Mouse (Mus musculus) neural tube, embryonic 12.5 days (tissue): ENCODE results near the gene Dhrs4. TPM values are rescaled to one million over a fixed set of nuclear protein-coding genes. Genes with fewer than 3 reads are reported as not detected.

ENCODE experiments used
- ATAC-seq: fragments of 200-750 bp; cut with Nextera tagmentation; 2 replicates; pipeline ENCODE4 v1.8.0; 2017; ENCODE audit warnings: low read depth, mild to moderate bottlenecking, moderate TSS enrichment, moderate library complexity; ENCODE audit not compliant: low FRiP score
- H3K27ac ChIP-seq: fragments of 300-500 bp; sonication (generic); 2 replicates; pipeline ENCODE4 v1.5.1; 2016
- H3K27me3 ChIP-seq: fragments of 300-500 bp; sonication (generic); replicated peaks from 2 replicates; pipeline ENCODE4 v1.6.1; 2016; ENCODE audit warnings: mild to moderate bottlenecking
- H3K36me3 ChIP-seq: fragments of 300-500 bp; sonication (generic); 2 replicates; pipeline ENCODE4 v1.6.1; 2016; ENCODE audit warnings: mild to moderate bottlenecking
- H3K4me1 ChIP-seq: fragments of 300-500 bp; sonication (generic); 2 replicates; pipeline ENCODE4 v1.6.1; 2016
- H3K4me2 ChIP-seq: fragments of 300-500 bp; sonication (generic); replicated peaks from 2 replicates; pipeline ENCODE4 v1.6.1; 2016; ENCODE audit warnings: mild to moderate bottlenecking
- H3K4me3 ChIP-seq: fragments of 300-500 bp; sonication (generic); 2 replicates; pipeline ENCODE4 v1.5.1; 2016
- H3K9ac ChIP-seq: fragments of 300-500 bp; sonication (generic); 2 replicates; pipeline ENCODE4 v1.6.1; 2016; ENCODE audit warnings: mild to moderate bottlenecking
- H3K9me3 ChIP-seq: fragments of 300-500 bp; sonication (generic); 2 replicates; pipeline ENCODE4 v1.6.1; 2016; ENCODE audit warnings: mild to moderate bottlenecking
- WGBS: fragments of 180-500 bp; shearing (Covaris S2); methylation state at CpG from one replicate; pipeline ENCODE4 v1.1.7; 2016; 5-methylcytosine and 5-hydroxymethylcytosine counted together
- polyA plus RNA-seq: library from polyadenylated mRNA; unstranded; fragments of >200 nt; fragmentation: Nextera tagmentation; extraction: Ambion mirVana; gene quantifications from 2 replicates; pipeline ENCODE4 v1.2.1, GENCODE M21; 2016

The Dhrs4 gene
- polyA plus RNA-seq, 1 experiment from 2014 or later, result 41.7 TPM

DNA sequence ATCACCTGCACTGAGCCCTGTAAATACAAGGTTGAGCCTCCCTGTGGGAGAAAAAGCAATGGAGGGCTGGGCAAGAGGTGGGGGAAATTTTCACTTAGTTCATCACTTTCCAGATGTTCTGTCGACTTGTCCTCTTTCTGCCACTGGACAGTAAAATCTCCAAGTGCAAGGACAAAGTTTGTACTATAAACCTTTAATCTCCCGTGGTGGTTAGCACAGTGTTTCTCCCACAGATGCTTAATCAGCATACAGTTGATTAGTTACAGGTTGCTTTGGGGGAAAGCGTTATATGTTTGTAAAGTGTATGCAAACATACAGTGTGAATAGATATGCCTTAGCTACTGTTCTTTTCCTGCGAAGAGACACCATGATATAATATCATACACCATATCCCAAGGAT is 12.1 kb upstream of the Dhrs4 start:
- WGBS, result 78% methylated on average over 4 of the region's 4 CpGs
- Histone ChIP-seq H3K9me3 (no peaks in the 10 kb centered on the region), H3K27me3 (no peaks in the 10 kb centered on the region), H3K4me1 (0 out of 2 replicates have a peak, but pooled peaks cover 4% of the 10 kb centered on the region), H3K4me3 (no peak overlapping the region), H3K4me2 (no peak overlapping the region), H3K27ac (no peak overlapping the region), H3K9ac (no peak overlapping the region), H3K36me3 (no peaks in the 10 kb centered on the region)
- ATAC-seq, result no peak

DNA sequence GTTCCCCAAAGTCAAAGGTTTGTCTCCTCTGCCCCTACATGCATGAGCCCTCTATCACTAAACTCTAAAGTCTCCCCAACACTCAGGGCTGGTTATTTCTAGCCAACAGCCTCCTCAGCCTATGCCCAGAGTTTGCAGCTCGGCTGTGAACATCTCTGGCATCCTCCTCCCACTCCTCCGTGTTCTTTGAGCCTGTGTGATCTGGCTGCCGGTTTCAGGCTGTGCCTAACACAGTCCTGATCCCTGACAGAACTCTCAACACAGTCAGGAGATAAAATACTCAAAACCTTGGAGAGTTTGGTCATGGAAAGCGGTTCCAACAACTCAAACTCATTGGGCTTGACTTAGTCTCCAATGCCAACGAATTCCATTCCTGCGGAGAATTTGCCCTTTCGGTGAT is 11.4 kb upstream of the Dhrs4 start:
- H3K27ac ChIP-seq, result no peak overlapping the region
- H3K4me2 ChIP-seq, result no peak overlapping the region
- no peak overlapping the region for H3K9ac ChIP-seq
- ATAC-seq, result no peak
- H3K4me3 ChIP-seq, result no peak overlapping the region
- 82% methylated on average over 7 of the region's 7 CpGs for WGBS
- H3K4me1 ChIP-seq, result 0 out of 2 replicates have a peak, but pooled peaks cover 4% of the 10 kb centered on the region
- no peaks in the 10 kb centered on the region for H3K9me3 ChIP-seq
- no peaks in the 10 kb centered on the region for H3K27me3 ChIP-seq
- no peaks in the 10 kb centered on the region for H3K36me3 ChIP-seq

DNA sequence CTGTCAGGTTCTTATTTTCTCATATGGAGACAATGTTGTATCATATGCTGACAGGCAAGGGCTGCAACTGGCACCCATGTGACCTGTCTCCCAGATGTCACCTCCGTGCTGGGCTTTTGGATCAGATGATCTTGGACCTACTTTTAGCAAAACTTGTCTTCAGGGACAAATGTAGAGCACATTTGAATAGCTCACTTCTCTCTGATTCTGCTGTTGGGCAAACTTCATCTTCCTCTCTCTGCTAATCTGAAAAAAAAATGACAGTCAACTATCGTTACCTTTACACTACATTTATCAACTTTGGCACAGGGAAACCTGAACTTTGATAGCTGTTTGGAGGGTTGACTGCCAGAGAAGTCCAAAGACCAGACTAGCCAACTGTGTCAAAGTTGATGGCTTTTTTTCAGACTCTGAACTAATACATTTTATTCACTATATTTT is 10.2 kb upstream of the Dhrs4 start:
- Histone ChIP-seq H3K36me3 (no peaks in the 10 kb centered on the region), H3K9ac (no peak overlapping the region), H3K27me3 (no peaks in the 10 kb centered on the region), H3K4me1 (0 out of 2 replicates have a peak, but pooled peaks cover 4% of the 10 kb centered on the region), H3K27ac (no peak overlapping the region), H3K4me3 (no peak overlapping the region), H3K4me2 (no peak overlapping the region), H3K9me3 (no peaks in the 10 kb centered on the region)
- ATAC-seq, result no peak
- WGBS, result 89% methylated on average over 2 of the region's 2 CpGs

DNA sequence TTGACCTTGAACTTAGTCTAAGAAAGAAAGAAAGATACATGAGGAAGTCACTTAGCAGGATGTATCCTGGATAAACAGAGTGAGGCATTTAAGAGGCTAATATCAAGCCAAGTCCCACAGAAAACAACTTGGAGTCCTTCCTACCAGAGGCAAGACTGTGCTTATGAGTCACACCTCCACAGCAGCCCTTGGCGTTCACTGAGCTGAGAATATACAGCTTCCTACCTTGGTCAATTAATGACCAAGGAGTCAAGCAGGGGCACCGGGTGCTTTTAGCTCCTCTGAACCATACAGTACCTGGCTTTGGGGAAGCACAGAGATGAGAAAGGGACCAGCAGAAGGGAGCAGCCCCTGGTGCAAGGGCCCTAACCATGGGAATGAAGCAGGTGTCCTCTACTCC is 9.5 kb upstream of the Dhrs4 start:
- H3K27me3 ChIP-seq, result no peaks in the 10 kb centered on the region
- no peaks in the 10 kb centered on the region for H3K9me3 ChIP-seq
- no peak overlapping the region for H3K4me2 ChIP-seq
- 0 out of 2 replicates have a peak, but pooled peaks cover 4% of the 10 kb centered on the region for H3K4me1 ChIP-seq
- no peaks in the 10 kb centered on the region for H3K36me3 ChIP-seq
- WGBS, result 89% methylated on average over 2 of the region's 2 CpGs
- H3K4me3 ChIP-seq, result no peak overlapping the region
- ATAC-seq, result no peak
- H3K27ac ChIP-seq, result no peak overlapping the region
- no peak overlapping the region for H3K9ac ChIP-seq

DNA sequence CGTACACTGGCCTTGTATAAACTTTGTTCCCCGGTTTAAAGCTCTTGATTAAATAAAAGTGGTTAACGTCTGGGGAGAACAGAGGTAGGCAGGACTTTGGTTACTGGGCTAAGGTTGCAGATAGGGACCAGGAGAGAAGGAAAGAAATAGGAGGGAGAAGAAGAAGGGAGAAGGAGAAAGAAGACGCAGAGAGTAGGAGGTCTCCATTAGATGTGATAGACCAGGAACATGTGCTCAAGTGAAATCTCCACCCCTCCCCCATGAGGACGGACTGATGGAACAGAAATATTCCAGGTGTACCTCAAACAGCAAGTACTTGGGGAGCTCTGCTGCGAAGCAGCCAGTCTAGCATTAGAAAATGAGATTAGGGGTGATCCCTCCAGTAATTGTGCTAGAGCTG is 8.7 kb upstream of the Dhrs4 start:
- Histone ChIP-seq H3K4me2 (no peak overlapping the region), H3K4me3 (no peak overlapping the region), H3K9ac (no peak overlapping the region), H3K4me1 (0 out of 2 replicates have a peak, but pooled peaks cover 4% of the 10 kb centered on the region), H3K36me3 (no peaks in the 10 kb centered on the region), H3K27me3 (no peaks in the 10 kb centered on the region), H3K27ac (no peak overlapping the region), H3K9me3 (no peaks in the 10 kb centered on the region)
- ATAC-seq, result no peak
- WGBS, result 85% methylated on average over 6 of the region's 6 CpGs

DNA sequence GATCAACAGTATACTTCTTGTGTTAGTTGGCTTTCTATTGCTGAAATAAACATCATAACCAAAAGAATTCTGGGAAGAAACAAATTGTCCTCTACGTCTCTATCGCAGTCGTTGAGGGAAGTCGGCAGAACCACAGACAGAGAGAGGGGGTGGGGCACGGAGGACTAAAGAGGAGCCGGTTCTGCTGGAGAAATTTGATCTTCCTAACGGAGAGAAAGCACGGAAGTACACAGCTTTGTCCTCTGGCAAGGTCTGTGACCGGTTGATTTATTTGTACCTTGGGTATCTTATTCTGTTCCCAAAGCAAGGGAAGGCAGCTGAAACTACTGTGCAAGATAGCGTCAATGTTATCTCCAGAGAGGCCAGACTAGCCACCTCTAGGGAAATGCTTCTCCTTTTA is 7.8 kb upstream of the Dhrs4 start:
- no peak overlapping the region for H3K27ac ChIP-seq
- H3K36me3 ChIP-seq, result no peaks in the 10 kb centered on the region
- ATAC-seq, result no peak
- 0 out of 2 replicates have a peak, but pooled peaks cover 4% of the 10 kb centered on the region for H3K4me1 ChIP-seq
- WGBS, result 18% methylated on average over 10 of the region's 10 CpGs
- H3K27me3 ChIP-seq, result no peaks in the 10 kb centered on the region
- no peak overlapping the region for H3K4me2 ChIP-seq
- H3K9ac ChIP-seq, result no peak overlapping the region
- no peaks in the 10 kb centered on the region for H3K9me3 ChIP-seq
- no peak overlapping the region for H3K4me3 ChIP-seq

DNA sequence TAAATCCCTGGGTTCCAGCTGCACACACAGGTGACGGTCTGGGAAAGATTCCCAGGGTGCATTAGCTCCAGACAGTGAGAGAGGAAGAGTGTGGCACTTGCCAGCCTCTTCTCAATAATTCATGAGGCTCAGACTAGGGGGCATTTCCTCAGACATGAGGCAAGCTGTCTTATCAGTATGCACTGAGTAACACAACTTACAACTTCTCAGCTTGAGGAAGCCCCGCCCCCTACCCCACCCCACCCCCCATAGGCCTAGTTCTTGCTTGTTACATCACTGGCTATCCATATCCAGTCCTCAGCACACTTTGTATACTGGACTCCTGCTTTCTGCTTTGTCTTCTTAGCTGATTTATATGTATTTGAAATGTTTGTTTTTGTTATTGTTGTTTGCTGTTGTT is 2.9 kb upstream of the Dhrs4 start:
- H3K9ac ChIP-seq, result no peak overlapping the region
- H3K4me1 ChIP-seq, result 0 out of 2 replicates have a peak, but pooled peaks cover 4% of the 10 kb centered on the region
- no peaks in the 10 kb centered on the region for H3K9me3 ChIP-seq
- no peaks in the 10 kb centered on the region for H3K27me3 ChIP-seq
- H3K4me3 ChIP-seq, result no peak overlapping the region
- H3K36me3 ChIP-seq, result no peaks in the 10 kb centered on the region
- 73% methylated on average over 2 of the region's 2 CpGs for WGBS
- no peak overlapping the region for H3K27ac ChIP-seq
- ATAC-seq, result no peak
- no peak overlapping the region for H3K4me2 ChIP-seq

DNA sequence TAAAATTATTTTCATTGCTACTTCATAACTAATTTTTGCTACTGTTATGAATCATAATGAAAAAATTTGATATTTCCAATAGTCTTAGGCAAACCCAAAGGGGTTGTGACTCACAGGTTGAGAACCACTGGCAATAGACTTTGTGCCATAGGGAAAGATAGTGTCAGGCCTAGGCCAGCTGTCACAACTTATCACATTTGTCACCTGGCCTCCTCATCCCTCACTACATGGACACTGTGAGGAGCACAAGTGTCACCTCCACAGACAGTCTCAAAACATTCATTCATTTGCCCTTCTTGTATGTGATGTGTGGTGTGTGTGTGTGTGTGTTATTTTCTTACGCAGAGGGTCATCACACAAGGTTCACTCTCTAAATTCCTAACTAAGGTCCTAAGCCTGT is 1.1 kb upstream of the Dhrs4 start:
- no peaks in the 10 kb centered on the region for H3K9me3 ChIP-seq
- no peak overlapping the region for H3K9ac ChIP-seq
- H3K4me2 ChIP-seq, result no peak overlapping the region
- no peak for ATAC-seq
- no peaks in the 10 kb centered on the region for H3K27me3 ChIP-seq
- no peaks in the 10 kb centered on the region for H3K36me3 ChIP-seq
- H3K4me1 ChIP-seq, result no peaks in the 10 kb centered on the region
- no peak overlapping the region for H3K27ac ChIP-seq
- no peak overlapping the region for H3K4me3 ChIP-seq
- WGBS, result 97% methylated on average over 1 of the region's 1 CpGs

DNA sequence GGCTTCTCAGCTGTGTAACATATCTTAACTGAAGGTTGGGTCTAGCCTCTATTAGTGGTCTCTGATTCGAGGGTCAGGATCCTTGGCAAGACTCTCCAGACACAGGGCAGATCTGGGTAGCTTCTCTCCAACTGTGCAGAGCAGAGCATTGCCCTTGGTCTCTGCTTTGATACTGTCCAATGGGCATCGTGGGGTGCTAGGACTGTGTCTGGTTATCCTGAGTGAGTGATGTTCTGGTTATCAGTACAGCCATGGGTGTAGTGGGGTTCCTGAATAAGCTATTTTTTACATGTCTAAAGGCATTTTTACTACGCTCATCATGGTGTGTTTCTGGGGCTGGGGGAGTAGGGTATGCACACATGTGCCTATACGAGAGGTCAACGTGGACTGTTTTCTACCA is 729 bp upstream of the Dhrs4 start:
- ATAC-seq, result no peak
- no peaks in the 10 kb centered on the region for H3K9me3 ChIP-seq
- H3K4me2 ChIP-seq, result peak overlapping the region; percentile 58; the same call in 1 of the 2 replicates
- H3K36me3 ChIP-seq, result no peaks in the 10 kb centered on the region
- no peak overlapping the region for H3K9ac ChIP-seq
- H3K4me1 ChIP-seq, result no peaks in the 10 kb centered on the region
- no peak overlapping the region for H3K27ac ChIP-seq
- no peak overlapping the region for H3K4me3 ChIP-seq
- WGBS, result 91% methylated on average over 5 of the region's 5 CpGs
- no peaks in the 10 kb centered on the region for H3K27me3 ChIP-seq

DNA sequence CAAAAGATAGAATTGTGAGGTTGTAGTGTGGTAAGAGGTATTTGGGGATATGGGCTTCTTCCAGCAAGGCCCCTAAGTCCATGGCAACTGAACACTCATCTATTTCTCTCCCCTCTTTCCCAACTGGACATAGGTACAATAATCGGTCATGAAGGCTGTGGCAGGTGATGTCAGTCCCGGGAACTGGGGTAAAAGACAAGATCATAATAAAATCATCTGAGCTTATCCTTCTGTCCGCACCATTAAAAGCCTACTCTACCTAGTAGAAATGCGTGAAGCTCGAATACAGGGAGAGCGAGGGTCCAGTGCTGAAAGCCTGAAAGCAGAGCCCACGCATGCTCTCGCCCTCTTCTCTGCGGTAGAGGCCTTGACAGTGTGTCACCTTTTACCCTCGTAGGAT is 1.1 kb downstream of the Dhrs4 start:
- Histone ChIP-seq H3K9ac (no peak overlapping the region), H3K4me1 (no peaks in the 10 kb centered on the region), H3K27me3 (no peaks in the 10 kb centered on the region), H3K9me3 (no peaks in the 10 kb centered on the region), H3K4me2 (no peak overlapping the region), H3K4me3 (no peak overlapping the region), H3K36me3 (no peaks in the 10 kb centered on the region), H3K27ac (no peak overlapping the region)
- WGBS, result 91% methylated on average over 10 of the region's 10 CpGs
- no peak for ATAC-seq

DNA sequence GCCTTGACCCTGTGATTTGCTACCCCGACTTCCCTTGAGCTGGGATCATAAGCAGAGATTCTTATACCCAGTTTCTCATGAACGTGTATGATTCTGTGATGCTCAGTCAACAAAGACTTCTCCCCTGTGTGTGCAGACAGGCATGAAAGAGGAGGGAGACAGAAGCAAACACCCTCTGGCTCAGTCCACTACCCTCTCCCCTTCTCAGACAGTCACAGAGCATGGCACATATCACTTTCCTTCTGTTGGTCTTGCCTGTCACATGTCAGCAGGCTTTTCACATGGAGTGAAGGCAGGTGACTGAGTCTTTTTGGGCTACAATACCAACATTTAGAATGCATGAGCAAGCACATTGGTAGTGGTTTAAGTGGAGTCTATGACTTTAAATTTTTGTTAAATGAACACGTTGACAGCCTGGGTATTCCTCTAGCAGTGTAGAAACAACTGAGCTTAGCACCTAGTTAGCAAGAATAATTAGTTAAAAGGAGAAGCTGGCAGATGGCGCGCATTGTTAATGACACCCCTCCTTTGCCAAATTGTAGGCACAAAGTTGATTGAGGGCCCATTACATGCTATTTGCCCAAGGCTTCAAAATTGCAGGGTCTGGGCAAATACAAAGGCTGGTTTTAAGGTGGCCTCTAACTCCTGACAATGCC is 6.0 kb downstream of the Dhrs4 start:
- no peak overlapping the region for H3K27ac ChIP-seq
- H3K9me3 ChIP-seq, result no peaks in the 10 kb centered on the region
- H3K27me3 ChIP-seq, result no peaks in the 10 kb centered on the region
- H3K4me1 ChIP-seq, result no peaks in the 10 kb centered on the region
- H3K9ac ChIP-seq, result no peak overlapping the region
- H3K36me3 ChIP-seq, result no peaks in the 10 kb centered on the region
- H3K4me2 ChIP-seq, result no peak overlapping the region
- no peak overlapping the region for H3K4me3 ChIP-seq
- WGBS, result 64% methylated on average over 5 of the region's 5 CpGs
- no peak for ATAC-seq

DNA sequence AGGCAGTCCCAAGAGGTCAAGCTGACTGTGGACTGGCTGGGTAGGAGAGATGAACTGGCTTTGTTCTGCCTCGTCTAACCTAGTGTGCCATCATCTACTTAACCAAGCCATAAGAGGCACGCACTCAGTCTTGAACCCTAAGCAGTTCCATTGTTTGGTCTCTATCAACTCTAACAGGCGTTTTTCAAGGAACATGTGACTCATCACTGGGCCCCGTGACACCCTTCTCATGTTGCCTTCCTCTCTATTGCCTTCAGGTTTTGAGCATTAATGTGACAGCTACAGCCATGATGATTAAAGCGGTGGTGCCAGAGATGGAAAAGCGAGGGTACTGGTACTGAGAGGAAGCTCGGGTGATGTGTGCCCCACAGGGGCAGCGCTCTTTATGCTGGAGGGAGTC is 8.3 kb downstream of the Dhrs4 start:
- Histone ChIP-seq H3K4me2 (no peak overlapping the region), H3K9me3 (no peaks in the 10 kb centered on the region), H3K4me1 (peaks cover 9% of the 10 kb centered on the region), H3K27ac (no peak overlapping the region), H3K27me3 (no peaks in the 10 kb centered on the region), H3K9ac (no peak overlapping the region), H3K36me3 (no peaks in the 10 kb centered on the region), H3K4me3 (no peak overlapping the region)
- ATAC-seq, result no peak
- 90% methylated on average over 8 of the region's 8 CpGs for WGBS
